Mouse (Mus musculus) erythroblast, adult 5-6 weeks (primary cell): Measurements from ENCODE around the gene Ppil3. TPM values are rescaled to one million over a fixed set of nuclear protein-coding genes. Genes with fewer than 3 reads are reported as not detected.
A peak's percentile ranks its signal among the peaks of the same experiment; 100 is the strongest.

Experiments
- ATAC-seq: replicated peaks from 2 replicates; pipeline ENCODE4 v1.8.0; 2016; ENCODE audit warnings: moderate number of reproducible peaks, mild to moderate bottlenecking, moderate TSS enrichment, inconsistent platforms; ENCODE audit not compliant: poor library complexity, low FRiP score, severe bottlenecking
- total RNA-seq, 2 experiments: library from RNA; stranded (forward) in 1 of 2; stranded (reverse) in 1 of 2; fragments of 150-400 nt in 1 of 2; fragments of 200-764, 138-1000 nt in 1 of 2; gene quantifications; 2 replicates each; pipeline versions ENCODE4 v1.2.3 to v1.2.4; 2015 to 2017; ENCODE audit warnings: low replicate concordance in 2 of 2

Ppil3 gene
- total RNA-seq, 2 experiments from 2014 or later = 7.2 to 15.6 TPM

DNA sequence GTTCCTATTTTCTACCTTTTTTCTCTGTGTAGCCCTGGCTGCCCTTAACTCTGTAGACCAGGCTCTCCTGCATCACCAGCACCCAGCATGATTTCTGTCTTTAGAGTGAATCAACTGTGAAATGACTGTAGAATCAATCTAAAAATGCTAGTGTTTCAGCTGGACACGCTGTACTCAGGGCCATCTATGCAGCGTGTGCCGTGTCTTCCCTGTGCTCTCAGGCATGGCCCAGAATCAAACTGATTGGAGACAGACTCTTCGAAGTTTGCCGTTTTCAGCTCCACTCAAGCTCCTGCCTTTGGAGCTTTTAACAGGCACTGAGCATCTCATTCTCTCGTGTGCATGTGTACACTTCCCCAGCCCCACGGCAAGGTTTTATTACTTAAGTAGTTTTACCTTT is 34.5 kb downstream of the Ppil3 start:
- peak; percentile 41 for ATAC-seq

DNA sequence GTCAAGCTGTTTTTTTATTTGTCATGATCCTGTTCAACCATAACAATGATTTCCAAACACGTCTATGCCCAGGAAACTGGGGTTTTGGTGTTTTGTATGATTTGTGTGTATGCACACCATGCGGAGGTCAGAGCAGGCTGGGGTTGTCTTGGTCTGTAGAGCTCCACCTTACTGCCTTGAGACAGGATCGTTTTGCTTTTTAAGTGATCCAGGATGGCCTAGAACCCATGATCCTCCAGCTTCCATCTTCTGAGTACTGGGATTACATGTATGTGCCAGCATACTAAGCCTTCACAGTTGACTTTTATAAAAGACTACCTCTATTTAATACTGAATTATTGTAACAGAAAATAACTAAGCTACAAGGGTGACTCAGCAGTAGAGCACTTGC is 35.1 kb downstream of the Ppil3 start:
- no peak for ATAC-seq

DNA sequence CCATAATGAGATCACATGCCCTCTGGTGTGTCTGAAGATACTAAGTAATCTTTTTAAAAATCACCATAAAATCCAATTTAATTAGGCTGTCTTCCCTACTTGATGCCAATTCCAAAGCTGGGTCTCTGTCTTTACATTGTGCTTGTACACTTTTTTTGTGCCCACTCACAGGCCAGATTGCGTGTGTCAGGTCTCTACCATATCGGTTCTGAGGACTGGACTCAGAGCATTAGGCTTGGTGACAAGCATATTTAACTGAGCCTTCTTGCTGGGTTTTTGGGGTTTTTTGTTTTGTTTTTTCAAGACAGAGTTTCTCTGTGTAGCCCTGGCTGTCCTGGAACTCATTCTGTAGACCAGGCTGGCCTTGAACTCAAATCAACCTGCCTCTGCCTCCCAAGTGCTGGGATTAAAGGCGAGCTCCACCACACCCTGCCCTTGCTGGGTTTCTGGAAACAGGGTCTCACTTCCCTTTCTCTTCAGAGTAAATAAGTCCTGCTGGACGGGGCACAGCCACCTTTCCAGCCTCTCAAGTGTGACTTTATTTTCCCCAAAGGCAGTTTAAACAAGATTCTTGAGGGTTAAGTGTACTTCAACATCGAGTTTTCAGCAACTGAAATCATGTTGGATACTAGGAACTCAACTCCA is 35.6 kb downstream of the Ppil3 start:
- ATAC-seq = no peak

DNA sequence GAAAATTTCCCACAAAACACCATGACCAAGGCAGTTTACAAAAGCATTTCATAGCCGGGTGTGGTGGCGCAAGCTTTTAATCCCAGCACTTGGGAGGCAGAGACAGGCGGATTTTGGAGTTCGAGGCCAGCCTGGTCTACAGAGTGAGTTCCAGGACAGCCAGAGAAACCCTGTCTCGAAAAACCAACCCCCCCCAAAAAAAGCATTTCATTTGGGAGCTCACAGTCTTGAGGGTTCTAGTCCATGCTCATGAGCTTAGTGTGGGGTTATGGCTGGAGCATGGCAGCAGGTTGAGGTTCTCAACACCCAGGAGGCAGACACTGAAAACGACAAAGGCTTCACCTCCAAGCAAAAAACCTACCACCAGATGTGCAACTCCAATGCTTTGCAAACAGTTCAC is 37.1 kb downstream of the Ppil3 start:
- ATAC-seq = no peak

DNA sequence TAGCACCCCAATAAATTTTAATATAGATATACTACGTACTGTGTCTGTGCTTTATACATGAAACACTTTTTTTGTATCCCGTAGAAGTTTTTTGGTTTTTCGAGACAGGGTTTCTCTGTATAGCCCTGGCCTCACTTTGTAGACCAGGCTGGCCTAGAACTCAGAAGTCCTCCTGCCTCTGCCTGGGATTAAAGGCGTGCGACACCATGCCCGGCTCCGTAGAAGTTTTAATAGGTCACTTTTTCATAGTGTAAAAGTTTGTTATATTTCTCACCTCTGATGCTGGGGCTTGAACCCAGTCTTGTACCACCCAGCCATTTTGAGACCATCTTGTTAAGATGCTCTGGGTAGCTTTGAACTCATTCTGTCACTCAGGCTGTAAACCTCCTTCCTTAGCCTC is 38.0 kb downstream of the Ppil3 start:
- ATAC-seq = no peak

DNA sequence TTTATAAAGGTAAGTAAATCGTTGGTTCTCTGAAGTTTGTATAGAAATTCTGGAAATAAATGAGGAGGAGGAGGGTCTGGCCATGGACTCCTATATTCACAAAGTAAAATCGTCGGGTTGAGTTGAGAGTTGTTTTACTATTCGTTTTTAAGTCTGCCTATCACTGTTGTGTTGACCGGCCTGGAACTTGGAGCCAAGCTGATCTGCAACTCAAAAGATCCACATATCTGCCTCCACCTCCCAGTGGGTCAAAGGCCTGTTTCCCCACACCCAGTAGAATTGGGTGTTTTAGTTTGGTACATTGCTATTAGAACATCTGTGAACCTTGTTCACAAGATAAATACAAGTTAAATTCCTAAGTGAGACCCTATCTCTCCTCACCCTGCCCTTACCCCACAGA is 41.5 kb downstream of the Ppil3 start:
- ATAC-seq = no peak

DNA sequence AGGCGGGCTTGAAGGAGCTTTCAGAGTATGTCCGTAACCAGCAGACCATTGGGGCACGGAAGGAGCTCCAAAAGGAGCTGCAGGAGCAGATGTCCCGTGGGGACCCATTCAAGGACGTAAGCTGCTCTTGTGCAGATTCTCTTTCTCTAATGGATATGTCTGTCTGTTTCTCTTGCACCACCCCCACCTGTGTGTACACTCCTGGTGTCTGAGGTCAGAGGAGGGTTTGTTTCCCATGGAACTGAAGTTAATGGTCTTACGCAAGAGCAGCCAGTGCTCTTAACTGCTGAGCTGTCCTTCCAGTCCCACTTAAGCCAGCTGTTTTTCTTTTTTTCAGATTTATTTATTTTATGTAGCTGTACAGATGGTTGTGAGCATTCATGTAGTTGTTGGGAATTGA is 43.9 kb downstream of the Ppil3 start:
- ATAC-seq = no peak

DNA sequence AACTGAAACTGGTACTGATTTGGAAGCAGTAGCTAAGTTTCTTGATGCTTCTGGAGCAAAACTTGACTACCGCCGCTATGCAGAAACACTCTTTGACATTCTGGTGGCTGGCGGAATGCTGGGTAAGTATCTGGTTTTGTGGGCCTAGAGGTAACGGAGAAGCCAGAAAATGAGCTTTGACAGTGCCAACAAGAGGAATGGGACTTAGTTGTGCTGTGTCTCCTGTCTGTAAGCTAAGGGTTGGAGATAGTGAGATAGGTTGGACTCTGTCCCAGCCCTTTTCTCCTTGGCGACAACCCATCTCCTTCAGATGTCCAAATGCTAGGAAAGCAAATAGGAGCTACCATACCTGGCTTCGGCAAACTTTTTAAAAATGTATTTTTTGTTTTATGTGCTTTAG is 47.6 kb downstream of the Ppil3 start:
- ATAC-seq = no peak

DNA sequence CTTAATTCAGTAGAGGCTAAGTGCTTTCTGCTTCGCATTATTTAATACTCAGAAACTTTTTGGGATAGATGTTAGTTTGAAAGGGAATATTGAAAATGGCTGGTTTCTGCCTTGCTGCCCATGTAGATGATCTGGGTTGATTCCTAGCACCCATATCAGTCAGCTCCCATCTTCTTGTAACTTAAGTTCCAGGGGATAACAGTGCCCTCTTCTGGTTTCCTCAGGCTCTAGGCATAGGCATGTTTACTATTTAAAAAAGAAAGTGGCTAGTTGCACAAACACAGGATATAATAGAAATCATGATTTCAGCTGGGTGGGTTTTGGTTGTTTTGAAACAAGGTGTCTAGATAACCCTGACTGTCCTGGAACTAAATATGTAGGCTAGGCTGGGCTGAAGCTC is 49.1 kb downstream of the Ppil3 start:
- ATAC-seq = no peak

DNA sequence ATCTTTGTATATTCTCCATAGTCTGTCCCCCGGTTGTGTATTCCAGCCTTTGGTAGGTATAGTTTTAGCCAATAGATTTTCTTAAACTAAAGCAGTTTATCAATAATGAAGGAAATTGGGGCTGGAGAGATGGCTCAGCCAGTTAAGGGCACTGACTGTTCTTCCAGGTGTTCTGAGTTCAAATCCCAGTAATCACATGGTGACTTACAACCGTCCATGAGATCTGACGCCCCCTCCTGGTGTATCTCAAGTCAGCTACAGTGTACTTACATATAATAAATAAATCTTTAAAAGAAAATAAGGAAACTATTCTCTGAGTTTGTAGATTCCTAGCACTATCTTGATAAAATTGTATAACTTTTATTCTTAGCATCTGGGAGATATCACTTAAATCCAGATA is 49.9 kb downstream of the Ppil3 start:
- ATAC-seq = no peak

DNA sequence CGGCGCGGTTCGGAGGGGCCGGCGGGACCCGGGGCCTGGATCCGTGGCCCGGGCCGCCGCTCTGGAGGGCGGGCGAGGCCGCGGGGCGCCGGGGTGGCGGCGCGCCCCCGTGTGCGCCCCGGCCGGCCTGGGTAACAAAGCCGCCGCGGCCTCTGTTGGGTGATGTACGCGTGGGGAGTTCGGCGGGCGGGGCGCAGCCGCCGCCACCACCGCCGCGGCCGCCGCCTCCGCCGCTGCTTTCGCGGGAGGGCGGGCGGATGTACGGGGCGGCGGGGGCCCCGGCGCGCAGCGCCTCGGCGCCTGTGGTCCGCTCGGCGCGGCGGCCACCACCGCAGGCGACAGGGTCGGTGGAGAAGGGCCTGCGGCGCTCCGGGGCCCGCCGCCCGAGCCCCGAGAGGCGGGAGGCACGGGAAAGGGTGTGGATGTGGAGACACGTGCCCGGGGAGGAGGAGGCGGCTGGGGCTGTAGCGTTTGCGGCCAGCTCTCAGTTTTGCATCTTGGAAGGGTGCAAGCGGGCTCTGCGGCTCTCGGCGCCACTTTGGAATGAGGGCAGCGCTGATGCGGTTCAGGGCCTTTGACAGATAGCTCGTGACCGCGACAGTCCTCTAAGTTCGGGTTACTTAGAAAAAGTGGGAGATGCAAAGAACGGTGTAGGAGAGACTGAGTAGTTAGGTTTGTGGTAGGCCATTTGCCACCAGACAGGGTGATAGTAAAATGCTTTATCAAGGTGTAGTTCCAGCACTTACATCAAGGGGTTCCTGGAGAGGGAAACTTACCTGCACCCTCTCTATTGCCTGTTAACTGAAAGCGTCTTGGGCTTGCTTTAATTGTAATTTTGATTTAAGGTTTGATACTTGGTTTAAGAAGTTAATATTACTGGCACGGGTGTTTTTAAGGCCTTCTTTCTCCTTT is 51.7 kb downstream of the Ppil3 start:
- peak; percentile 82 for ATAC-seq

DNA sequence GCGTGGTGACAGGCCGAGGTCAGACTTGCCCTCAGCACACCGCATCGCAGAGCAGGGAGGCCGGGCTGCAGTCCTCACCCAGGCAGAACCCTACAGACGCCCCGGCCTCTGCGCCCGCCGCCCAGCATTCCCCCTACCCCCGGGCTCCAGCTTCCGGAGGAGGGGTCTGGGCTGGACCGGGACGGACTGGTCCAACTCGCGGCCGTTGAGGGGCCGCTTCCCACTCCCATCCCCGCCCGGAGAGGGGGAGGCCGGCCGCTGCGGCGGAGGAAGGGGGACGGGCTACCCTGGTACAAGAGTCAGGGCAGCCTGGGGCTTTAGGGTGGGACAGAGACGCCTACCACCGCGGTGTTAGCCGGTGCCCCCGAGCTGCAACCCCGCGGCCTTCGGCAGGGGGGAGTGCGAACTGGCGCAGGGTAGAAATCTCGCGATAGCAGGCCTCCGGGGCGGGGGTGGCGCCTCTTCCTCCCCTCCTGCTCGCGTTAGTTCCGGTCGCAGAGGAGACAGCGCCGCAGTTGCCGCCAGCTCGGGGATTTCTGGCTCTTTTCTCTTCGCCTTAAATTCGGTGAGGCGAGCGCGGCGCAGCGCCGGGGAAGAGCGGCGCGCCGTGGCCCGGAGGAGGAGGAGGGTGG is 52.5 kb downstream of the Ppil3 start, which contains the start of gene Bzw1:
Gene Bzw1 (plus strand): TSS at position 247 of the 632 bp plus-strand sequence.
- ATAC-seq = peak; percentile 95

DNA sequence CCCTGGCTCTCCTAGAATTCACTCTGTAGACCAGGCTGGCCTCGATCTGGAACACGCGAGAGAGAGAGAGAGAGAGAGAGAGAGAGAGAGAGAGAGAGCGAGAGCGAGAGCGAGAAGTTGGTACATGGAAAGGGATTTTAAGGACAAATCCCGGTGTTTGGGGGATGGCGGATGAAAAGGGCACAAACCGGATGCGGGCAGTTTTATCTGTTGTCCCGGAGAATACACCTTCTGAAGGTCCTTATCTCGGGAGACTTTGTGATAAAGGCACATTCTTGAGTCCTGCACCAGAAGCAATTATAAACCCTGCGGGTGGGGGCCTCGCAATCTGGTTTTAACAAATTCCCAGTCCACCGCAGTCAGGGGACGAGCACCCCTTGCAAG is 53.0 kb downstream of the Ppil3 start:
- 0 out of 2 replicates have a peak, but pooled peaks have one; percentile 3 for ATAC-seq

DNA sequence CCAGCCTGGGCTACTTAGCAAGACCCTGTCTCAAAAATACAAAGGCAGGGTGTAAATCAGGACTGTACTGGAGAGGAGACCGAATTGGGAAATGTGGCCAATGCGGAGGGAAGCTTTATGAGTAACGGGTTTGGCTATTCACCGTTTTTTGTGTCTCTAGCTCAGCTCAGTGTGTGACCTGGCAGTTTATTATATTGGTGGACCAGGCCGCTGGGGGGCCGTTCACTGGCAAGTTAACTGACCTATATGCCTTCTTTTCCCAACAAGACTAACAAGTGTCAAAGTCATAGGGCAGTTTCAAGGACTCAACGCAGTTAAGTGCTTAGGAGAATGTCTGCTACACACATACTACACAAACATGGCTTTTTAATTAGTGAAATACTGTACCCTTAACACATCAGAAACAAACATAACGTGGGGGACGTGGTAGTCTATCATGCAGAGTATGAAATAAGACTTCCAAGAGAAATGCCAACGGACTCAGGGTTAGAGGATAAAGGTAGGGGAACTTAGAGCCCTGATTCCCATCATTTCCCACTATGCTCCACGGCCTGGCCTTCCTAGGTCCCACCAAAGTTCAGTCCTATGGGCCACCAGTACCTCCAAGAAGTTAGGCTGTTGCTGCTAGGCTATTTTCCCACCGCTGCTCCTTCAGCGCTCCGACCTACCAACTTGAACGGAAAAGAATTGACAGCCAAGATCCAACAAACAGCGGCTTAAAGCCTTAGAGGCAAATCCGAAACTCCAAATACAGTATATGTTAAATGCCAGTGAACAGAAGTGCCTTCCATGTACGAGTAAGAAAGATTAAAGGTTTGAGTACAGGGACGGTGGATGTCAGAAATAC is 53.6 kb downstream of the Ppil3 start:
- no peak for ATAC-seq

DNA sequence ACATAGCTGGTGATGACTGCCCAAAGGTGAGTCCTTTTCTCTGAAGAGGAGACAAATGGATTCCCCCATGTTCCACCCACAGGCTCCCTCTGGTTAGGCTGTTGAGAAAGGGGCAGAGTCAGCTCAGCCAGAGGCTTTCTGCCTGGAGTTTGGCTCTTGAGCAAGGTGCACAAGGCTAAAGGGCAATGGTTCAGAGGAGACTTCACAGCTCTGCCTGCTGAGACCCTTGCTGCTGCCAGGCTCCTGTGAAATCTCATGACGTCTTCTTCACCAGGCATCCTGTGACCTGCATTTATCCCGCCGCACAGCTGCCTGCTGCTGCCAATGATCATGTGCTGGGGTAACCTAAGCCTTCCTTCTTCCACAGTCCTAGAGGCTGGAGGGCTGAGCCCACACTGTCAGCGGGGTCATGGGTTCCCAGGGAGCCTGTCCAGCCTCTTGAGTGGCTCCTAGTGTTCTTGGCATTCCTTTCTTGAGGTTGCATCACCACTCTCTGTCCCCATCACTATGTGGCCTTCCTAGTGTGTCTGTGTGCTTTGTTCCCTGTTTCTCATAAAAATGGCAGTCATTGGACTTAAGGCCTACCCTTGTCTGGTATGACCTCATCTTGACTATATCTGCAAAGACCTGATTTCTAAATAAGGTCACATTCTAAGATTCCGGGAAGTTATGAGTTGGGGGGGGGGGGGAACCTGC is 62.6 kb downstream of the Ppil3 start:
- no peak for ATAC-seq
